Mouse (Mus musculus) hindbrain, embryonic 10.5 days (tissue): Measurements from ENCODE around the gene Chchd2. TPM values are rescaled to one million over a fixed set of nuclear protein-coding genes. Genes with fewer than 3 reads are reported as not detected.
A peak's percentile ranks its signal among the peaks of the same experiment; 100 is the strongest.
"Not testable (repeated sequence)": the region's sequence is repeated elsewhere in the genome, so short reads cannot be mapped to it uniquely, and the experiment has no call there.

Experiments used
- DNase-seq: peaks from one replicate; pipeline ENCODE4 v3.0.0-alpha.2; 2017; ENCODE audit warnings: low spot score
- H3K27ac ChIP-seq: fragments of 300-500 bp; sonication (generic); 2 replicates; pipeline ENCODE4 v1.5.1; 2016; ENCODE audit warnings: mild to moderate bottlenecking, moderate library complexity
- H3K27me3 ChIP-seq: fragments of 300-500 bp; sonication (generic); 2 replicates; pipeline ENCODE4 v1.6.1; 2016; ENCODE audit warnings: mild to moderate bottlenecking; ENCODE audit not compliant: poor library complexity, insufficient read depth, severe bottlenecking
- H3K36me3 ChIP-seq: fragments of 300-500 bp; sonication (generic); 2 replicates; pipeline ENCODE4 v1.6.1; 2016; ENCODE audit warnings: mild to moderate bottlenecking, moderate library complexity
- H3K4me1 ChIP-seq: fragments of 300-500 bp; sonication (generic); replicated peaks from 2 replicates; pipeline ENCODE4 v1.6.1; 2016; ENCODE audit warnings: mild to moderate bottlenecking
- H3K4me3 ChIP-seq: fragments of 300-500 bp; sonication (generic); 2 replicates; pipeline ENCODE4 v1.5.1; 2016; ENCODE audit warnings: mild to moderate bottlenecking, moderate library complexity
- H3K9me3 ChIP-seq: fragments of 300-500 bp; sonication (generic); 2 replicates; pipeline ENCODE4 v1.6.1; 2016; ENCODE audit warnings: mild to moderate bottlenecking, moderate library complexity
- WGBS: fragments of 180-500 bp; shearing (Covaris S2); methylation state at CpG from one replicate; pipeline ENCODE4 v1.1.7; 2016; 5-methylcytosine and 5-hydroxymethylcytosine counted together
- polyA plus RNA-seq: library from polyadenylated mRNA; unstranded; fragments of >200 nt; fragmentation: Nextera tagmentation; extraction: Ambion mirVana; gene quantifications from 2 replicates; pipeline ENCODE4 v1.2.1, GENCODE M21; 2016

The Chchd2 gene
- polyA plus RNA-seq, result 1,092 and 1,098 TPM in 2 replicates

GRCm38 (mm10) chr5:129886911-129887636 lies at the start of gene Chchd2:
Gene Chchd2 (minus strand): TSS chr5:129887470.
- Histone ChIP-seq H3K4me1 (peaks cover 14% of the 10 kb centered on the region), H3K27me3 (no peaks in the 10 kb centered on the region), H3K27ac (peak within 1 kb of the TSS; percentile 96), H3K4me3 (peak within 1 kb of the TSS; percentile 93), H3K36me3 (peaks cover 31% of the 10 kb centered on the region), H3K9me3 (no peaks in the 10 kb centered on the region)
- WGBS, result under 1% methylated on average over 46 of the region's 46 CpGs
- DNase-seq, result peak; percentile 94

GRCm38 (mm10) chr5:129936941-129937340 lies 49.7 kb upstream of the Chchd2 start:
- 52% methylated on average over 4 of the region's 4 CpGs for WGBS
- no peaks in the 10 kb centered on the region for H3K9me3 ChIP-seq
- H3K4me3 ChIP-seq, result no peak overlapping the region
- H3K27ac ChIP-seq, result no peak overlapping the region
- peaks cover 3% of the 10 kb centered on the region; the same call in 1 of the 2 replicates for H3K4me1 ChIP-seq
- H3K36me3 ChIP-seq, result no peaks in the 10 kb centered on the region
- no peaks in the 10 kb centered on the region for H3K27me3 ChIP-seq
- no peak for DNase-seq

DNA sequence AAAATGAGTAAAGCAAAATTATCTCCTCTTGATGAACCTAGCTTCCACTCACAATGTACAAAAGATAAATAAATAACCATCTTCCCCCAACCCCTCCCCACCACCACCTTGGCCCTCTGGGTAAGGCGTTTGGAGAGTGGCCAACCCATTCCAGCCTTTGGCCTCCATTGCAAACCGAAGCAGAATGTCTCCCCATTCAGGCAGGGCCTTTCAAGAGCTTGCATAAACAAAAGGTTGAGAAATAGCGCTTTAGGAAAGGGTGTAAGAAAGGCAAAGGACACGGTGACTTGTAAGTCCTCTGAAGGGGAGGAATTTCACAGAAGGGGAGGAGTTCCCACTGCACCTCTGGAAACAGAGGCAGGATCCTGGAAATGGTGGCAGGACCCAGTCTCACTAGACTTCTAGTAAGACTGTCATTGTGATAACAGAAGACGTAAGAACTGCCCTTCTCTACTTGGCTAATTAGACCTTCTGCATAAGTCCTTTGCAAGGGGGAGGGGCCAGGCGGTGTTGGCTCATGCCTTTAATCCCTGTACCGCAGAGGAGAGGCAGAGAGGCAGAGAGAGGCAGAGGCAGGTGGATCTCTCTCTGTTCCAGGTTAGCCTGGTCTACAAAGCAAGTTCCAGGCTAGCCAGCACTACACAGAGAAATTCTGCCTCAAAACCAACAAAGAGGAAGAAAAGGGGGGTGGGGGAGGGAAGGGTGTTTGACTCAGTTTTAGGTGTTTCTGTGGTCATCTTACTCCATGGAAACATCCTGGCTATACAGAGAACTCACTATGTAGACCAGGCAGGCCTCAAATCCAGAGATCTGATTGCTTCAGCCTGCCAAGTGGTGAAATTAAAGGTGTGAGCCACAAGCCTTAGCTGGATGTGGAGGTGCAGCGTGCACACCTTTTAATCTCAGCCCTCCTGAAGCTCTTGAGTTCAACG lies 42.9 kb upstream of the Chchd2 start:
- Histone ChIP-seq H3K4me1 (0 out of 2 replicates have a peak, but pooled peaks cover 3% of the 10 kb centered on the region), H3K36me3 (no peaks in the 10 kb centered on the region), H3K27me3 (no peaks in the 10 kb centered on the region), H3K4me3 (no peak overlapping the region), H3K27ac (no peak overlapping the region), H3K9me3 (no peaks in the 10 kb centered on the region)
- no peak for DNase-seq
- WGBS, result 57% methylated on average over 9 of the region's 9 CpGs

GRCm38 (mm10) chr5:129925933-129926332 lies 38.7 kb upstream of the Chchd2 start:
- WGBS, result 77% methylated on average over 5 of the region's 5 CpGs
- no peak for DNase-seq

GRCm38 (mm10) chr5:129924820-129925452 lies 37.7 kb upstream of the Chchd2 start:
- no peaks in the 10 kb centered on the region for H3K36me3 ChIP-seq
- H3K9me3 ChIP-seq, result no peaks in the 10 kb centered on the region
- DNase-seq, result no peak
- H3K4me3 ChIP-seq, result no peak overlapping the region
- 88% methylated on average over 8 of the region's 8 CpGs for WGBS
- no peak overlapping the region for H3K27ac ChIP-seq
- no peaks in the 10 kb centered on the region for H3K4me1 ChIP-seq
- H3K27me3 ChIP-seq, result no peaks in the 10 kb centered on the region

More at GRCm38 (mm10) chr5:129925933-129926332, 38.7 kb upstream of the Chchd2 start:
- no peak overlapping the region for H3K27ac ChIP-seq
- H3K27me3 ChIP-seq, result no peaks in the 10 kb centered on the region
- no peak overlapping the region for H3K4me3 ChIP-seq
- no peaks in the 10 kb centered on the region for H3K36me3 ChIP-seq
- no peaks in the 10 kb centered on the region for H3K9me3 ChIP-seq
- H3K4me1 ChIP-seq, result 0 out of 2 replicates have a peak, but pooled peaks cover 3% of the 10 kb centered on the region

DNA sequence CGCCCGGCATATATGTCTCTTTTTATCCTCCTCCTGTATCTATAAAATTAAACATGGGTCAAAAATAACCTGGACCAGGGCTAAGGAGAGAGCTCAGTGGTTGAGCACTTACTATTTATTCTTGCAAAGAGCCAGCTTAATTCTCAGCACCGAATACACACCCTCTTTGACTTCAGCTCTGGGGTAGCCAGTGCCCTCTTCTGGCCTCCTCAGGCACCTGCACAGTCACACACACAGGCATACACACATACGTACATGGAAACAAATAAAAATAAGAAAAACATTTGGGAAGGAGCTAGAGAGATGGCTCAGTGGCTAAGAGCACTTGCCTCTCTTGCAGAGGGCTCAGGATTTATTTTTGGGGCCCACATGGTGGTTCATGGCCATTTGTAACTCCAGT lies 34.7 kb upstream of the Chchd2 start:
- H3K27me3 ChIP-seq, result no peaks in the 10 kb centered on the region
- no peaks in the 10 kb centered on the region for H3K36me3 ChIP-seq
- no peak for DNase-seq
- H3K4me1 ChIP-seq, result no peaks in the 10 kb centered on the region
- no peak overlapping the region for H3K4me3 ChIP-seq
- H3K27ac ChIP-seq, result no peak overlapping the region
- 96% methylated on average over 4 of the region's 4 CpGs for WGBS
- no peaks in the 10 kb centered on the region for H3K9me3 ChIP-seq

GRCm38 (mm10) chr5:129919320-129919719 lies 32.0 kb upstream of the Chchd2 start:
- Histone ChIP-seq H3K4me1 (no peaks in the 10 kb centered on the region), H3K4me3 (no peak overlapping the region), H3K36me3 (no peaks in the 10 kb centered on the region), H3K9me3 (no peaks in the 10 kb centered on the region), H3K27ac (no peak overlapping the region), H3K27me3 (no peaks in the 10 kb centered on the region)
- 71% methylated on average over 8 of the region's 8 CpGs for WGBS
- DNase-seq, result no peak

DNA sequence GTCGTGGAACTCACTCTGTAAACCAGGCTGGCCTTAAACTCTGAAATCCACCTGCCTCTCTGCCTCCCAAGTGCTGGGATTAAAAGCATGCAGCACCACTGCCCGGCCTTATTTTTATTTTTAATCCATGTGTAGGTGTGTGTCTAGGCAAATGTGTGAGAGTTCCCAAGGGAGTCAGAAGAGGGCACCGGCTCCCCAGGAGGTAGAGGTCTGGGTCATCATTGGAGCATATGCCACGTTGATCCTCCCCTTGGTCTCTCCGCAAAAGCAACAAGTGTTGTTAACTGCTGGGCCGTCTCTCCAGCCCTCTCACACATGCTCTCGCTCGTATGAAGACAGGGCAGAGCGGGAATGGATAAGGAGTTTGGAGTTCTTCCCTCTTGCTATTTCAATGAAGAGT lies 31.5 kb upstream of the Chchd2 start:
- no peaks in the 10 kb centered on the region for H3K27me3 ChIP-seq
- H3K36me3 ChIP-seq, result no peaks in the 10 kb centered on the region
- H3K4me3 ChIP-seq, result no peak overlapping the region
- no peak for DNase-seq
- no peaks in the 10 kb centered on the region for H3K9me3 ChIP-seq
- 86% methylated on average over 9 of the region's 9 CpGs for WGBS
- no peaks in the 10 kb centered on the region for H3K4me1 ChIP-seq
- no peak overlapping the region for H3K27ac ChIP-seq

- WGBS, result 89% methylated on average over 24 of the region's 24 CpGs
- H3K4me1 ChIP-seq, result no peaks in the 10 kb centered on the region
- H3K36me3 ChIP-seq, result no peaks in the 10 kb centered on the region
- H3K9me3 ChIP-seq, result no peaks in the 10 kb centered on the region
- H3K27me3 ChIP-seq, result no peaks in the 10 kb centered on the region
- no peak overlapping the region for H3K27ac ChIP-seq
- no peak for DNase-seq
- no peak overlapping the region for H3K4me3 ChIP-seq
Measured at GRCm38 (mm10) chr5:129918065-129918651, 30.9 kb upstream of the Chchd2 start.

- 84% methylated on average over 11 of the region's 11 CpGs for WGBS
- not testable (repeated sequence) for H3K36me3 ChIP-seq, H3K9me3 ChIP-seq
Measured at GRCm38 (mm10) chr5:129915491-129915890, 28.2 kb upstream of the Chchd2 start.

DNA sequence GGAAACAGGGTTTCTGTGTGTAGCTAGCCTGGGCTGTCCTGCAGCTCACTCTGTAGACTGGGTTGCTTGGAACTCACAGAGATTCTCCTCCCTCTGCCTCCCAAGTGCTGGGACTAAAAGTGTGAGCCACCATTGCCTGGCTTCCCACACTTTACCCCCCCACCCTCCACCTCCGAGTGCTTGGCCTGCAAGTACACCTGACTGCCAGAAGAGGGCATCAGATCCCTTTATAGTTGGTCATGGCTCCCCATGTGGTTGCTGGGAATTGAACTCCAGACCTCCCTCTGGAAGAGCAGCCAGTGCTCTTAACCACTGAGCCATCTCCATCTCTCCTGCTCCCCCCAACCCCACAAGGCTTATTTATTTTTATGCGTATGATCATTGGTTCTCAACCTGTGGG lies 26.8 kb upstream of the Chchd2 start:
- Histone ChIP-seq H3K36me3 (no peaks in the 10 kb centered on the region), H3K27ac (no peak overlapping the region), H3K4me1 (peaks cover 5% of the 10 kb centered on the region), H3K4me3 (no peak overlapping the region), H3K27me3 (peaks cover 13% of the 10 kb centered on the region), H3K9me3 (no peaks in the 10 kb centered on the region)
- DNase-seq, result peak; percentile 23
- WGBS, result 16% methylated on average over 2 of the region's 2 CpGs

More at GRCm38 (mm10) chr5:129915491-129915890, 28.2 kb upstream of the Chchd2 start:
- DNase-seq, H3K27ac ChIP-seq, H3K27me3 ChIP-seq, H3K4me3 ChIP-seq, H3K4me1 ChIP-seq: not testable (repeated sequence)

- 84% methylated on average over 7 of the region's 7 CpGs for WGBS
- DNase-seq, result no peak
- H3K27ac ChIP-seq, result no peak overlapping the region
- peak overlapping the region; percentile 75 for H3K4me3 ChIP-seq
- H3K27me3 ChIP-seq, result peaks cover 13% of the 10 kb centered on the region
- no peaks in the 10 kb centered on the region for H3K9me3 ChIP-seq
- peaks cover 11% of the 10 kb centered on the region for H3K4me1 ChIP-seq
- no peaks in the 10 kb centered on the region for H3K36me3 ChIP-seq
Measured at GRCm38 (mm10) chr5:129909591-129909990, 22.3 kb upstream of the Chchd2 start.
